Mouse (Mus musculus) kidney, postnatal 25 days (tissue): ENCODE measurements around the gene Atf7ip.

Experiments used
- DNase-seq, 2 experiments: peaks; one replicate each; pipeline ENCODE4 v3.0.0; 2021; ENCODE audit warnings: mixed read lengths in 2 of 2

The Atf7ip gene

GRCm38 (mm10) chr6:136650664-136651063 is 144.7 kb downstream of the Atf7ip start:
- no peak for DNase-seq

GRCm38 (mm10) chr6:136653331-136653730 is 147.4 kb downstream of the Atf7ip start:
- DNase-seq = no peak

- no peak for DNase-seq
These were observed 148.5 kb downstream of the Atf7ip start for GRCm38 (mm10) chr6:136654470-136654869.

GRCm38 (mm10) chr6:136655786-136656185 is 149.8 kb downstream of the Atf7ip start:
- no peak for DNase-seq

GRCm38 (mm10) chr6:136658303-136658702 is 152.3 kb downstream of the Atf7ip start:
- no peak for DNase-seq

- no peak for DNase-seq
These were observed 153.3 kb downstream of the Atf7ip start for GRCm38 (mm10) chr6:136659226-136659625.
